Mouse (Mus musculus): ENCODE measurements around the gene Ptpn11. TPM values are rescaled to one million over a fixed set of nuclear protein-coding genes. Genes with fewer than 3 reads are reported as not detected.

Gene Ptpn11
- polyA plus RNA-seq, 1 experiment from 2014 or later: 25.6 TPM

GRCm38 (mm10) chr5:121191584-121191906, 348 bp upstream of the Ptpn11 start:
- ATAC-seq (ENCODE audit: insufficient read depth): peak; percentile 33
- WGBS: 9% methylated on average over 17 of the region's 17 CpGs
- H3K27ac ChIP-seq (ENCODE audit: low read depth): peak overlapping the region; percentile 81

GRCm38 (mm10) chr5:121190210-121190835, 874 bp downstream of the Ptpn11 start:
- Histone ChIP-seq H3K36me3 (ENCODE audit: insufficient read depth) (no peaks in the 10 kb centered on the region), H3K9me3 (ENCODE audit: low read depth, low read length) (no peaks in the 10 kb centered on the region), H3K9ac (peak overlapping the region; percentile 92), H3K27ac (ENCODE audit: low read depth) (peak overlapping the region; percentile 85; the same call in 1 of the 2 replicates), H3K4me1 (ENCODE audit: insufficient read depth) (peaks cover 10% of the 10 kb centered on the region; the same call in 1 of the 2 replicates), H3K4me3 (ENCODE audit: low read depth, low read length) (peak overlapping the region; percentile 94), H3K4me2 (peak overlapping the region; percentile 79), H3K27me3 (ENCODE audit: insufficient read depth, low read length) (no peaks in the 10 kb centered on the region)
- DNase-seq: peak; percentile 23
- TF ChIP-seq CTCF (IDR thresholded peaks at IDR 0.05; ENCODE audit: low read depth): no peak
- no peak for ATAC-seq (ENCODE audit: insufficient read depth)
- WGBS: 26% methylated on average over 21 of the region's 21 CpGs

More at GRCm38 (mm10) chr5:121191584-121191906, 348 bp upstream of the Ptpn11 start:
- no peak for DNase-seq
- 0 out of 2 replicates have a peak, but pooled peaks cover 7% of the 10 kb centered on the region for H3K4me1 ChIP-seq (ENCODE audit: insufficient read depth)
- peak overlapping the region; percentile 94 for H3K4me3 ChIP-seq (ENCODE audit: low read depth, low read length)
- H3K4me2 ChIP-seq: peak overlapping the region; percentile 79
- no peaks in the 10 kb centered on the region for H3K9me3 ChIP-seq (ENCODE audit: low read depth, low read length)
- H3K9ac ChIP-seq: peak overlapping the region; percentile 92
- no peak for TF ChIP-seq CTCF (IDR thresholded peaks at IDR 0.05; ENCODE audit: low read depth)
- no peaks in the 10 kb centered on the region for H3K36me3 ChIP-seq (ENCODE audit: insufficient read depth)
- no peaks in the 10 kb centered on the region for H3K27me3 ChIP-seq (ENCODE audit: insufficient read depth, low read length)

GRCm38 (mm10) chr5:121189182-121189581, 2.0 kb downstream of the Ptpn11 start:
- 71% methylated on average over 9 of the region's 9 CpGs for WGBS
- DNase-seq (no peak), ATAC-seq (ENCODE audit: insufficient read depth) (no peak)

GRCm38 (mm10) chr5:121188265-121188664, 2.9 kb downstream of the Ptpn11 start:
- no peak overlapping the region for H3K9ac ChIP-seq

More at GRCm38 (mm10) chr5:121189182-121189581, 2.0 kb downstream of the Ptpn11 start:
- 0 out of 2 replicates have a peak overlapping the region, but pooled peaks have one; percentile 18 for H3K4me2 ChIP-seq
- no peaks in the 10 kb centered on the region for H3K9me3 ChIP-seq (ENCODE audit: low read depth, low read length)
- no peaks in the 10 kb centered on the region for H3K36me3 ChIP-seq (ENCODE audit: insufficient read depth)
- no peak for TF ChIP-seq CTCF (IDR thresholded peaks at IDR 0.05; ENCODE audit: low read depth)
- no peak overlapping the region for H3K9ac ChIP-seq
- H3K4me3 ChIP-seq (ENCODE audit: low read depth, low read length): no peak overlapping the region
- H3K4me1 ChIP-seq (ENCODE audit: insufficient read depth): peaks cover 10% of the 10 kb centered on the region; the same call in 1 of the 2 replicates
- H3K27ac ChIP-seq (ENCODE audit: low read depth): no peak overlapping the region
- H3K27me3 ChIP-seq (ENCODE audit: insufficient read depth, low read length): no peaks in the 10 kb centered on the region

GRCm38 (mm10) chr5:121187580-121188001, 3.6 kb downstream of the Ptpn11 start:
- 86% methylated on average over 8 of the region's 8 CpGs for WGBS
- no peak overlapping the region for H3K9ac ChIP-seq
- H3K27me3 ChIP-seq (ENCODE audit: insufficient read depth, low read length): no peaks in the 10 kb centered on the region
- no peak overlapping the region for H3K4me3 ChIP-seq (ENCODE audit: low read depth, low read length)
- ATAC-seq (ENCODE audit: insufficient read depth) (no peak), DNase-seq (no peak)
- peaks cover 10% of the 10 kb centered on the region; the same call in 1 of the 2 replicates for H3K4me1 ChIP-seq (ENCODE audit: insufficient read depth)
- H3K4me2 ChIP-seq: no peak overlapping the region
- no peaks in the 10 kb centered on the region for H3K36me3 ChIP-seq (ENCODE audit: insufficient read depth)
- H3K9me3 ChIP-seq (ENCODE audit: low read depth, low read length): no peaks in the 10 kb centered on the region
- H3K27ac ChIP-seq (ENCODE audit: low read depth): no peak overlapping the region
- no peak for TF ChIP-seq CTCF (IDR thresholded peaks at IDR 0.05; ENCODE audit: low read depth)

More at GRCm38 (mm10) chr5:121188265-121188664, 2.9 kb downstream of the Ptpn11 start:
- no peak for TF ChIP-seq CTCF (IDR thresholded peaks at IDR 0.05; ENCODE audit: low read depth)
- no peak for DNase-seq
- Histone ChIP-seq H3K27me3 (ENCODE audit: insufficient read depth, low read length) (no peaks in the 10 kb centered on the region), H3K27ac (ENCODE audit: low read depth) (no peak overlapping the region), H3K4me1 (ENCODE audit: insufficient read depth) (peaks cover 10% of the 10 kb centered on the region; the same call in 1 of the 2 replicates), H3K9me3 (ENCODE audit: low read depth, low read length) (no peaks in the 10 kb centered on the region), H3K36me3 (ENCODE audit: insufficient read depth) (no peaks in the 10 kb centered on the region), H3K4me2 (no peak overlapping the region), H3K4me3 (ENCODE audit: low read depth, low read length) (no peak overlapping the region)
- WGBS: 88% methylated on average over 9 of the region's 9 CpGs
- ATAC-seq (ENCODE audit: insufficient read depth): no peak

GRCm38 (mm10) chr5:121184945-121185551, 6.1 kb downstream of the Ptpn11 start:
- peak; percentile 59 for DNase-seq
- peak overlapping the region; percentile 14; the same call in 1 of the 2 replicates for H3K27ac ChIP-seq (ENCODE audit: low read depth)
- WGBS: 28% methylated on average over 11 of the region's 11 CpGs

GRCm38 (mm10) chr5:121184375-121184774, 6.8 kb downstream of the Ptpn11 start:
- ATAC-seq (ENCODE audit: insufficient read depth) (no peak), DNase-seq (no peak)
- Histone ChIP-seq H3K9me3 (ENCODE audit: low read depth, low read length) (no peaks in the 10 kb centered on the region), H3K4me2 (no peak overlapping the region), H3K27ac (ENCODE audit: low read depth) (no peak overlapping the region), H3K4me3 (ENCODE audit: low read depth, low read length) (no peak overlapping the region), H3K4me1 (ENCODE audit: insufficient read depth) (peaks cover 4% of the 10 kb centered on the region; the same call in 1 of the 2 replicates), H3K9ac (no peak overlapping the region), H3K27me3 (ENCODE audit: insufficient read depth, low read length) (no peaks in the 10 kb centered on the region), H3K36me3 (ENCODE audit: insufficient read depth) (no peaks in the 10 kb centered on the region)
- WGBS: 65% methylated on average over 2 of the region's 2 CpGs
- no peak for TF ChIP-seq CTCF (IDR thresholded peaks at IDR 0.05; ENCODE audit: low read depth)

More at GRCm38 (mm10) chr5:121184945-121185551, 6.1 kb downstream of the Ptpn11 start:
- H3K9ac ChIP-seq: no peak overlapping the region
- peaks cover 7% of the 10 kb centered on the region; the same call in 1 of the 2 replicates for H3K4me1 ChIP-seq (ENCODE audit: insufficient read depth)
- peak overlapping the region; percentile 27; the same call in 1 of the 2 replicates for H3K4me2 ChIP-seq
- ATAC-seq (ENCODE audit: insufficient read depth): peak; percentile 65
- H3K9me3 ChIP-seq (ENCODE audit: low read depth, low read length): no peaks in the 10 kb centered on the region
- TF ChIP-seq CTCF (IDR thresholded peaks at IDR 0.05; ENCODE audit: low read depth): no peak
- no peaks in the 10 kb centered on the region for H3K27me3 ChIP-seq (ENCODE audit: insufficient read depth, low read length)
- H3K36me3 ChIP-seq (ENCODE audit: insufficient read depth): no peaks in the 10 kb centered on the region
- H3K4me3 ChIP-seq (ENCODE audit: low read depth, low read length): no peak overlapping the region
